In genomic region chr4:135738237-135738636, GRCm38 (mm10) we compare ENCODE assay signal across 29 mouse cellular contexts. TPM values are rescaled to one million over a fixed set of nuclear protein-coding genes. Genes with fewer than 3 reads are reported as not detected.
A peak's percentile ranks its signal among the peaks of the same experiment; 100 is the strongest.
DNase-seq lines count a peak whose midpoint lies in the region; ATAC-seq lines count a peak whose summit lies in the region.
"Had no signal": no experiment of that assay in that cellular context is flagged by ENCODE, and none has a peak within 500 bp of the region (broad histone marks: within the 10 kb centered on the region; RNA-seq: fewer than 3 reads in every experiment).

No protein-coding gene starts in this region.

- H3K27me3 ChIP-seq in heart, embryonic 10.5 days (ENCODE audit: insufficient read depth, poor library complexity, severe bottlenecking): no peaks in the 10 kb centered on the region
- no peaks in the 10 kb centered on the region for H3K27me3 ChIP-seq in liver, embryonic 13.5 days
- no peaks in the 10 kb centered on the region; the same call in 1 of the 2 replicates for H3K27me3 ChIP-seq in splenic B cell, adult 2 months (ENCODE audit: control insufficient read depth, insufficient read depth, low read length, poor library complexity, severe bottlenecking)
- H3K27me3 ChIP-seq: embryonic facial prominence, embryonic 12.5 days; midbrain, embryonic 15.5 days; neural tube, embryonic 13.5 days; stomach, embryonic 15.5 days had no signal

- 0 out of 2 replicates have a peak overlapping the region, but pooled peaks have one; percentile 41 for H3K9ac ChIP-seq in liver, embryonic 13.5 days
- H3K9ac ChIP-seq: embryonic facial prominence, embryonic 12.5 days; heart, embryonic 12.5 days; midbrain, embryonic 15.5 days; neural tube, embryonic 13.5 days; stomach, embryonic 15.5 days had no signal

- H3K27ac ChIP-seq in heart, embryonic 10.5 days: 0 out of 2 replicates have a peak overlapping the region, but pooled peaks have one; percentile 25
- H3K27ac ChIP-seq in liver, embryonic 13.5 days: peak overlapping the region; percentile 79
- H3K27ac ChIP-seq: embryonic facial prominence, embryonic 12.5 days; hindbrain, postnatal 0 days; macrophage; midbrain, embryonic 15.5 days; neural tube, embryonic 13.5 days; stomach, embryonic 15.5 days had no signal

- no peaks in the 10 kb centered on the region for H3K36me3 ChIP-seq in heart, embryonic 10.5 days
- H3K36me3 ChIP-seq in liver, embryonic 13.5 days: peaks cover 13% of the 10 kb centered on the region
- no peaks in the 10 kb centered on the region for H3K36me3 ChIP-seq in splenic B cell, adult 2 months (ENCODE audit: control insufficient read depth, insufficient read depth, low read length, poor library complexity, severe bottlenecking)
- H3K36me3 ChIP-seq: embryonic facial prominence, embryonic 12.5 days; heart, embryonic 12.5 days; midbrain, embryonic 15.5 days; neural tube, embryonic 13.5 days had no signal

- H3K4me1 ChIP-seq in heart, embryonic 10.5 days: peaks cover 21% of the 10 kb centered on the region
- peaks cover 37% of the 10 kb centered on the region for H3K4me1 ChIP-seq in liver, embryonic 13.5 days (replicated peaks)
- H3K4me1 ChIP-seq: midbrain, embryonic 15.5 days had no signal

- no peak overlapping the region for H3K4me3 ChIP-seq in heart, embryonic 10.5 days
- no peak overlapping the region for H3K4me3 ChIP-seq in liver, embryonic 13.5 days (replicated peaks)
- H3K4me3 ChIP-seq: embryonic facial prominence, embryonic 12.5 days; heart, embryonic 12.5 days; midbrain, embryonic 15.5 days; neural tube, embryonic 13.5 days; stomach, embryonic 15.5 days had no signal

- WGBS in heart, embryonic 10.5 days: 45% methylated on average over 5 of the region's 5 CpGs
- 51% methylated on average over 5 of the region's 5 CpGs for WGBS in liver, embryonic 13.5 days (ENCODE audit: insufficient replicate concordance)

- DNase-seq in heart, embryonic 10.5 days (ENCODE audit: low spot score): no peak
- DNase-seq in heart, adult 18-20 months: no peak
- DNase-seq in liver, embryonic 13.5 days: no peak
- DNase-seq in splenic B cell, adult 2 months (ENCODE audit: low read depth, low spot score): peak; percentile 20
- DNase-seq in thymus, postnatal 36 days: no peak
- no peak for DNase-seq in gastrocnemius, postnatal 25 days
- DNase-seq in frontal cortex, postnatal 25 days (ENCODE audit: low spot score in 2 of 2): no peak
- DNase-seq: adrenal gland, adult 2 months; cerebellum, adult 2 months; cerebellum, postnatal 25 days; heart, postnatal 10 days; kidney, adult 2 months; kidney, postnatal 25 days; layer of hippocampus, adult 9-11 months; thymus, adult 18-20 months had no signal

- peak; percentile 7; the same call in 1 of the 2 replicates for ATAC-seq in erythroid progenitor cell, adult 5-6 weeks (replicated peaks; ENCODE audit: low FRiP score, poor library complexity, severe bottlenecking)
- no peak for ATAC-seq in liver, embryonic 13.5 days (ENCODE audit: low read depth)
- ATAC-seq: CD4-positive, CD25-positive, alpha-beta regulatory T cell, adult 4 months; forebrain, embryonic 14.5 days; hindbrain, postnatal 0 days; midbrain, embryonic 15.5 days had no signal

- H3K4me2 ChIP-seq in liver, embryonic 13.5 days: peak overlapping the region; percentile 44; the same call in 1 of the 2 replicates
- H3K4me2 ChIP-seq: embryonic facial prominence, embryonic 12.5 days; heart, embryonic 12.5 days; midbrain, embryonic 15.5 days; neural tube, embryonic 13.5 days; stomach, embryonic 15.5 days had no signal

- H3K9me3 ChIP-seq in heart, embryonic 10.5 days: peaks cover 6% of the 10 kb centered on the region
- peaks cover 6% of the 10 kb centered on the region; the same call in 1 of the 2 replicates for H3K9me3 ChIP-seq in liver, embryonic 13.5 days (replicated peaks)
- H3K9me3 ChIP-seq: midbrain, embryonic 15.5 days had no signal

RNA-seq across cellular contexts. Expression of gene Il22ra1, which starts 10.3 kb away (rescaled TPM):
- polyA plus RNA-seq in heart, embryonic 10.5 days (2016; fragmentation: Nextera tagmentation; extraction: Ambion mirVana): 0.13 TPM in 1 of 2 replicates, not detected in the other
- under 1 TPM; 0.17 to 0.46 TPM for total RNA-seq in heart, adult 18-20 months (2021)
- total RNA-seq in erythroid progenitor cell, adult 5-6 weeks (2015; ENCODE audit: low replicate concordance): not detected in 2 replicates
- 0.64 and 3.6 TPM in 2 replicates for total RNA-seq in erythroid progenitor cell, adult 5-6 weeks (2017; ENCODE audit: low replicate concordance)
- 0.23 and 0.32 TPM in 2 replicates for polyA plus RNA-seq in liver, embryonic 13.5 days (2015; fragmentation: Nextera tagmentation; extraction: Ambion mirVana)
- under 1 TPM in 1 of 2 experiments, not detected in 1; 0.11 TPM for total RNA-seq in gastrocnemius, postnatal 25 days (2021)
- total RNA-seq: gastrocnemius, adult 8-10 months; granulocyte monocyte progenitor cell, adult 5-6 weeks had no signal
- polyA plus RNA-seq: CD4-positive, CD25-positive, alpha-beta regulatory T cell, adult 4 months; cerebellum, adult 2 months; embryonic facial prominence, embryonic 12.5 days; forebrain, embryonic 14.5 days; heart, embryonic 12.5 days; hindbrain, embryonic 11.5 days; hindbrain, postnatal 0 days; macrophage; midbrain, embryonic 15.5 days; neural tube, embryonic 13.5 days had no signal

RNA-seq across cellular contexts. Expression of gene Myom3, which starts 21.3 kb away (rescaled TPM):
- 0.05 TPM in 1 of 2 replicates, not detected in the other for polyA plus RNA-seq in heart, embryonic 10.5 days (2016; fragmentation: Nextera tagmentation; extraction: Ambion mirVana)
- total RNA-seq in heart, adult 18-20 months (2021): 1 to 10 TPM in 1 of 2 experiments, under 1 TPM in 1; 0.62 to 1.1 TPM
- not detected in 2 replicates for total RNA-seq in erythroid progenitor cell, adult 5-6 weeks (2015; ENCODE audit: low replicate concordance)
- total RNA-seq in erythroid progenitor cell, adult 5-6 weeks (2017; ENCODE audit: low replicate concordance): not detected in 2 replicates
- 0.08 and 0.20 TPM in 2 replicates for polyA plus RNA-seq in liver, embryonic 13.5 days (2015; fragmentation: Nextera tagmentation; extraction: Ambion mirVana)
- total RNA-seq in gastrocnemius, postnatal 25 days (2021): 10 to 100 TPM; 58.1 to 76.7 TPM
- total RNA-seq: granulocyte monocyte progenitor cell, adult 5-6 weeks had no signal
- polyA plus RNA-seq: CD4-positive, CD25-positive, alpha-beta regulatory T cell, adult 4 months; erythroblast, embryonic 14.5 days had no signal

RNA-seq across cellular contexts. Expression of gene Ifnlr1, which starts 52.1 kb away (rescaled TPM):
- 0.18 and 0.28 TPM in 2 replicates for polyA plus RNA-seq in heart, embryonic 10.5 days (2016; fragmentation: Nextera tagmentation; extraction: Ambion mirVana)
- total RNA-seq in heart, adult 18-20 months (2021): 1 to 10 TPM; 1.8 to 2.0 TPM
- total RNA-seq in erythroid progenitor cell, adult 5-6 weeks (2015; ENCODE audit: low replicate concordance): not detected in 2 replicates
- total RNA-seq in erythroid progenitor cell, adult 5-6 weeks (2017; ENCODE audit: low replicate concordance): 0.26 TPM in 1 of 2 replicates, not detected in the other
- polyA plus RNA-seq in liver, embryonic 13.5 days (2015; fragmentation: Nextera tagmentation; extraction: Ambion mirVana): 0.02 and 0.05 TPM in 2 replicates
- total RNA-seq in gastrocnemius, postnatal 25 days (2021): under 1 TPM; 0.13 to 0.23 TPM
- polyA plus RNA-seq: CD4-positive, CD25-positive, alpha-beta regulatory T cell, adult 4 months; erythroblast, embryonic 14.5 days had no signal

Comparison
In these comparisons a context has a peak if more than half of its experiments do, and no peak if none do; other contexts are left out.
1. RNA of gene Myom3, which starts 21.3 kb away (total RNA-seq): 58.1 to 76.7 TPM in gastrocnemius, postnatal 25 days; 0.62 to 1.1 TPM in heart, adult 18-20 months and not detected in erythroid progenitor cell, adult 5-6 weeks; every median in the first group is over 10 times any median in the second.